Mouse (Mus musculus): ENCODE data around the gene Ciz1.
"Not testable (repeated sequence)": the region's sequence is repeated elsewhere in the genome, so short reads cannot be mapped to it uniquely, and the experiment has no call there.

The Ciz1 gene

GRCm38 (mm10) chr2:32347019-32347418, 5.1 kb upstream of the Ciz1 start:
- in situ Hi-C loops (cut with MboI): no loop called here

- in situ Hi-C loops (cut with MboI): no loop called here
Observed at GRCm38 (mm10) chr2:32348311-32348710, 3.8 kb upstream of the Ciz1 start.

GRCm38 (mm10) chr2:32349625-32350255, 2.4 kb upstream of the Ciz1 start:
- in situ Hi-C loops (cut with MboI): no loop called here

- in situ Hi-C loops (cut with MboI): no loop called here
Observed at GRCm38 (mm10) chr2:32350471-32351051, 1.6 kb upstream of the Ciz1 start.

- in situ Hi-C loops (cut with MboI): no loop called here
Observed at GRCm38 (mm10) chr2:32351471-32351961, 611 bp upstream of the Ciz1 start.

GRCm38 (mm10) chr2:32353007-32353542, 948 bp downstream of the Ciz1 start, which contains the start of gene Dnm1:
TSS of gene Dnm1 (minus strand) at chr2:32353338.
- in situ Hi-C loops (cut with MboI): no loop called here

GRCm38 (mm10) chr2:32353836-32354235, 1.7 kb downstream of the Ciz1 start:
- in situ Hi-C loops (cut with MboI): no loop called here

- in situ Hi-C loops (cut with MboI): no loop called here
Observed at GRCm38 (mm10) chr2:32354336-32354895, 2.3 kb downstream of the Ciz1 start.

GRCm38 (mm10) chr2:32356216-32356615, 4.1 kb downstream of the Ciz1 start:
- in situ Hi-C loops (cut with MboI): no loop called here

GRCm38 (mm10) chr2:32357710-32358109, 5.6 kb downstream of the Ciz1 start:
- in situ Hi-C loops (cut with MboI): no loop called here

- in situ Hi-C loops (cut with MboI): no loop called here
Observed at GRCm38 (mm10) chr2:32358381-32358780, 6.3 kb downstream of the Ciz1 start.

- in situ Hi-C loops (cut with MboI): no loop called here
Observed at GRCm38 (mm10) chr2:32360741-32361140, 8.6 kb downstream of the Ciz1 start.

- in situ Hi-C loops (cut with MboI): no loop called here
Observed at GRCm38 (mm10) chr2:32361437-32361836, 9.3 kb downstream of the Ciz1 start.

- in situ Hi-C loops (cut with MboI): not testable (repeated sequence)
Observed at GRCm38 (mm10) chr2:32362274-32362673, 10.1 kb downstream of the Ciz1 start.

- in situ Hi-C loops (cut with MboI): no loop called here
Observed at GRCm38 (mm10) chr2:32362817-32363340, 10.8 kb downstream of the Ciz1 start.

GRCm38 (mm10) chr2:32363376-32364106, 11.4 kb downstream of the Ciz1 start:
- in situ Hi-C loops (cut with MboI): no loop called here

- in situ Hi-C loops (cut with MboI): no loop called here
Observed at GRCm38 (mm10) chr2:32364121-32364520, 12.0 kb downstream of the Ciz1 start.

- in situ Hi-C loops (cut with MboI): no loop called here
Observed at GRCm38 (mm10) chr2:32367315-32367714, 15.2 kb downstream of the Ciz1 start.

GRCm38 (mm10) chr2:32374191-32374590, 22.1 kb downstream of the Ciz1 start:
- in situ Hi-C loops (cut with MboI): no loop called here

- in situ Hi-C loops (cut with MboI): no loop called here
Observed at GRCm38 (mm10) chr2:32375317-32375940, 23.3 kb downstream of the Ciz1 start.

- in situ Hi-C loops (cut with MboI): no loop called here
Observed at GRCm38 (mm10) chr2:32376963-32377362, 24.8 kb downstream of the Ciz1 start.
